Mouse (Mus musculus): Measurements from ENCODE around the gene Gpr45. TPM values are rescaled to one million over a fixed set of nuclear protein-coding genes. Genes with fewer than 3 reads are reported as not detected.
"Not testable (repeated sequence)": the region's sequence is repeated elsewhere in the genome, so short reads cannot be mapped to it uniquely, and the experiment has no call there.

The Gpr45 gene
- polyA plus RNA-seq, 1 experiment from 2014 or later: not detected

- 85% methylated on average over 13 of the region's 13 CpGs for WGBS (ENCODE audit: missing documents)
- Histone ChIP-seq H3K27ac (no peak overlapping the region), H3K36me3 (ENCODE audit: inconsistent target) (no peaks in the 10 kb centered on the region), H3K4me3 (ENCODE audit: inconsistent target) (no peak overlapping the region), H3K79me2 (ENCODE audit: inconsistent target) (no peaks in the 10 kb centered on the region)
Measured at GRCm38 (mm10) chr1:43006051-43006514, 53.4 kb downstream of the Gpr45 start.

GRCm38 (mm10) chr1:43006524-43006923 lies 53.9 kb downstream of the Gpr45 start:
- no peaks in the 10 kb centered on the region for H3K36me3 ChIP-seq (ENCODE audit: inconsistent target)
- H3K27ac ChIP-seq: no peak overlapping the region
- no peak overlapping the region for H3K4me3 ChIP-seq (ENCODE audit: inconsistent target)
- WGBS (ENCODE audit: missing documents): 88% methylated on average over 4 of the region's 4 CpGs
- H3K79me2 ChIP-seq (ENCODE audit: inconsistent target): no peaks in the 10 kb centered on the region

- 93% methylated on average over 4 of the region's 4 CpGs for WGBS (ENCODE audit: missing documents)
- Histone ChIP-seq H3K36me3 (ENCODE audit: inconsistent target) (no peaks in the 10 kb centered on the region), H3K4me3 (ENCODE audit: inconsistent target) (no peak overlapping the region), H3K27ac (no peak overlapping the region), H3K79me2 (ENCODE audit: inconsistent target) (no peaks in the 10 kb centered on the region)
Measured at GRCm38 (mm10) chr1:43010461-43010860, 57.8 kb downstream of the Gpr45 start.

- WGBS (ENCODE audit: missing documents): 89% methylated on average over 5 of the region's 7 CpGs
Measured at GRCm38 (mm10) chr1:43015153-43015685, 62.5 kb downstream of the Gpr45 start.

GRCm38 (mm10) chr1:43036014-43036413 lies 83.3 kb downstream of the Gpr45 start:
- H3K36me3 ChIP-seq (ENCODE audit: inconsistent target): no peaks in the 10 kb centered on the region
- no peak overlapping the region for H3K4me3 ChIP-seq (ENCODE audit: inconsistent target)
- WGBS (ENCODE audit: missing documents): 84% methylated on average over 7 of the region's 7 CpGs
- H3K79me2 ChIP-seq (ENCODE audit: inconsistent target): no peaks in the 10 kb centered on the region
- no peak overlapping the region for H3K27ac ChIP-seq

More at GRCm38 (mm10) chr1:43015153-43015685, 62.5 kb downstream of the Gpr45 start:
- H3K79me2 ChIP-seq (ENCODE audit: inconsistent target); H3K4me3 ChIP-seq (ENCODE audit: inconsistent target); H3K27ac ChIP-seq; H3K36me3 ChIP-seq (ENCODE audit: inconsistent target): not testable (repeated sequence)

GRCm38 (mm10) chr1:43042271-43042670 lies 89.6 kb downstream of the Gpr45 start:
- H3K4me3 ChIP-seq (ENCODE audit: inconsistent target): no peak overlapping the region
- WGBS (ENCODE audit: missing documents): 68% methylated on average over 6 of the region's 6 CpGs
- no peak overlapping the region for H3K27ac ChIP-seq
- H3K36me3 ChIP-seq (ENCODE audit: inconsistent target): no peaks in the 10 kb centered on the region
- H3K79me2 ChIP-seq (ENCODE audit: inconsistent target): no peaks in the 10 kb centered on the region

- 84% methylated on average over 14 of the region's 14 CpGs for WGBS (ENCODE audit: missing documents)
- Histone ChIP-seq H3K36me3 (ENCODE audit: inconsistent target) (peaks cover 25% of the 10 kb centered on the region), H3K4me3 (ENCODE audit: inconsistent target) (no peak overlapping the region), H3K79me2 (ENCODE audit: inconsistent target) (no peaks in the 10 kb centered on the region), H3K27ac (no peak overlapping the region)
Measured at GRCm38 (mm10) chr1:43045204-43045982, 92.7 kb downstream of the Gpr45 start.

GRCm38 (mm10) chr1:43046990-43047389 lies 94.3 kb downstream of the Gpr45 start:
- no peak overlapping the region for H3K4me3 ChIP-seq (ENCODE audit: inconsistent target)
- no peak overlapping the region for H3K27ac ChIP-seq
- H3K79me2 ChIP-seq (ENCODE audit: inconsistent target): no peaks in the 10 kb centered on the region
- H3K36me3 ChIP-seq (ENCODE audit: inconsistent target): peaks cover 41% of the 10 kb centered on the region
- WGBS (ENCODE audit: missing documents): 80% methylated on average over 2 of the region's 2 CpGs

- Histone ChIP-seq H3K79me2 (ENCODE audit: inconsistent target) (no peaks in the 10 kb centered on the region), H3K27ac (no peak overlapping the region), H3K4me3 (ENCODE audit: inconsistent target) (no peak overlapping the region), H3K36me3 (ENCODE audit: inconsistent target) (peaks cover 48% of the 10 kb centered on the region)
- 90% methylated on average over 10 of the region's 10 CpGs for WGBS (ENCODE audit: missing documents)
Measured at GRCm38 (mm10) chr1:43047811-43048210, 95.1 kb downstream of the Gpr45 start.

- Histone ChIP-seq H3K36me3 (ENCODE audit: inconsistent target) (peaks cover 89% of the 10 kb centered on the region), H3K79me2 (ENCODE audit: inconsistent target) (no peaks in the 10 kb centered on the region)
- 98% methylated on average over 5 of the region's 5 CpGs for WGBS (ENCODE audit: missing documents)
Measured at GRCm38 (mm10) chr1:43051903-43052302, 99.2 kb downstream of the Gpr45 start.

GRCm38 (mm10) chr1:43065615-43066310 lies 113.1 kb downstream of the Gpr45 start:
- no peak overlapping the region for H3K27ac ChIP-seq
- no peak overlapping the region for H3K4me3 ChIP-seq (ENCODE audit: inconsistent target)
- 82% methylated on average over 9 of the region's 9 CpGs for WGBS (ENCODE audit: missing documents)
- no peaks in the 10 kb centered on the region; the same call in 1 of the 2 replicates for H3K79me2 ChIP-seq (ENCODE audit: inconsistent target)
- H3K36me3 ChIP-seq (ENCODE audit: inconsistent target): peaks cover 62% of the 10 kb centered on the region

More at GRCm38 (mm10) chr1:43051903-43052302, 99.2 kb downstream of the Gpr45 start:
- Histone ChIP-seq H3K27ac (no peak overlapping the region), H3K4me3 (ENCODE audit: inconsistent target) (no peak overlapping the region)

GRCm38 (mm10) chr1:43066573-43066972 lies 113.9 kb downstream of the Gpr45 start:
- Histone ChIP-seq H3K36me3 (ENCODE audit: inconsistent target) (peaks cover 54% of the 10 kb centered on the region), H3K27ac (no peak overlapping the region), H3K4me3 (ENCODE audit: inconsistent target) (no peak overlapping the region), H3K79me2 (ENCODE audit: inconsistent target) (no peaks in the 10 kb centered on the region; the same call in 1 of the 2 replicates)
- WGBS (ENCODE audit: missing documents): 97% methylated on average over 8 of the region's 8 CpGs

- Histone ChIP-seq H3K79me2 (ENCODE audit: inconsistent target) (peaks cover 8% of the 10 kb centered on the region; the same call in 1 of the 2 replicates), H3K36me3 (ENCODE audit: inconsistent target) (peaks cover 56% of the 10 kb centered on the region), H3K27ac (no peak overlapping the region), H3K4me3 (ENCODE audit: inconsistent target) (no peak overlapping the region)
- WGBS (ENCODE audit: missing documents): 87% methylated on average over 7 of the region's 7 CpGs
Measured at GRCm38 (mm10) chr1:43067551-43067950, 114.9 kb downstream of the Gpr45 start.

- no peak overlapping the region for H3K27ac ChIP-seq
- WGBS (ENCODE audit: missing documents): 9% methylated on average over 5 of the region's 5 CpGs
- no peak overlapping the region for H3K4me3 ChIP-seq (ENCODE audit: inconsistent target)
- H3K79me2 ChIP-seq (ENCODE audit: inconsistent target): peaks cover 38% of the 10 kb centered on the region; the same call in 1 of the 2 replicates
- H3K36me3 ChIP-seq (ENCODE audit: inconsistent target): peaks cover 59% of the 10 kb centered on the region
Measured at GRCm38 (mm10) chr1:43070726-43071125, 118.1 kb downstream of the Gpr45 start.

- H3K4me3 ChIP-seq (ENCODE audit: inconsistent target): no peak overlapping the region
- peaks cover 56% of the 10 kb centered on the region for H3K36me3 ChIP-seq (ENCODE audit: inconsistent target)
- 97% methylated on average over 8 of the region's 8 CpGs for WGBS (ENCODE audit: missing documents)
- H3K27ac ChIP-seq: no peak overlapping the region
- H3K79me2 ChIP-seq (ENCODE audit: inconsistent target): peaks cover 51% of the 10 kb centered on the region
Measured at GRCm38 (mm10) chr1:43072028-43072427, 119.4 kb downstream of the Gpr45 start.

Data from macrophage (primary cell).